Mouse (Mus musculus) CH12.LX (cell line): ENCODE measurements at regions not wholly inside any gene's neighbourhood (a gene's known extent, or its start where the extent isn't known, plus 50 kb on each side); places are given as distances from the start of the nearest gene placed in this dataset.

Experiments
- DNase-seq: peaks from one replicate; pipeline ENCODE4 v3.0.0-alpha.2; 2013; ENCODE audit errors: extremely low read depth
- H3K27ac ChIP-seq: 2 replicates; pipeline ENCODE4 v1.5.1; 2012; ENCODE audit warnings: low read depth, mild to moderate bottlenecking, control low read depth, moderate library complexity; ENCODE audit not compliant: insufficient read depth
- H3K27me3 ChIP-seq: replicated peaks from 2 replicates; pipeline ENCODE3; 2012; ENCODE audit warnings: inconsistent platforms
- H3K36me3 ChIP-seq, 2 experiments: replicated peaks in 1 of 2; 2 replicates each; pipeline versions ENCODE3 to v1.6.1; 2012; ENCODE audit warnings: inconsistent platforms in 1 of 2, low read length in 1 of 2, mild to moderate bottlenecking in 1 of 2, mixed read lengths in 1 of 2, moderate library complexity in 1 of 2; ENCODE audit not compliant: control insufficient read depth in 1 of 2, insufficient read depth in 1 of 2
- H3K4me1 ChIP-seq, 2 experiments: 2 replicates each; pipeline ENCODE4 v1.6.1; 2012; ENCODE audit warnings: inconsistent platforms in 1 of 2, moderate library complexity in 1 of 2; ENCODE audit not compliant: insufficient read depth in 2 of 2, control insufficient read depth in 1 of 2
- H3K4me2 ChIP-seq: 2 replicates; pipeline ENCODE4 v1.6.1; 2012; ENCODE audit warnings: low read depth, mild to moderate bottlenecking, control low read depth; ENCODE audit not compliant: poor library complexity, insufficient read depth, severe bottlenecking
- H3K4me3 ChIP-seq, 3 experiments: fragments of 150-350 bp in 1 of 3; sonication (generic) in 1 of 3; replicated peaks in 1 of 3; 2 replicates each; pipeline versions ENCODE3 to v1.5.1; 2011 to 2012; ENCODE audit warnings: low read depth in 2 of 3, low read length in 2 of 3, mild to moderate bottlenecking in 2 of 3, moderate library complexity in 2 of 3, control low read depth in 1 of 3, improper control_type of control experiment in 1 of 3, inconsistent platforms in 1 of 3, mixed read lengths in 1 of 3; ENCODE audit not compliant: poor library complexity in 1 of 3
- H3K79me2 ChIP-seq: replicated peaks from 2 replicates; pipeline ENCODE4 v1.6.1; 2012; ENCODE audit warnings: mild to moderate bottlenecking, moderate library complexity; ENCODE audit not compliant: control insufficient read depth, poor library complexity, insufficient read depth, severe bottlenecking; ENCODE audit errors: extremely low read depth
- H3K9ac ChIP-seq: 2 replicates; pipeline ENCODE4 v1.6.1; 2012; ENCODE audit warnings: low read depth, mild to moderate bottlenecking, control low read depth, moderate library complexity; ENCODE audit not compliant: insufficient read depth
- H3K9me3 ChIP-seq: replicated peaks from 2 replicates; pipeline ENCODE3; 2012; ENCODE audit warnings: low read length, inconsistent platforms, mixed read lengths
- CHD1 ChIP-seq: IDR thresholded peaks from 2 replicates; pipeline ENCODE4 v1.6.1; 2012; ENCODE audit warnings: low read depth, low read length, improper control_type of control experiment, inconsistent platforms
- CHD2 ChIP-seq: IDR thresholded peaks from 2 replicates; pipeline ENCODE4 v1.6.1; 2011; ENCODE audit warnings: low read length, improper control_type of control experiment
- CTCF ChIP-seq, 2 experiments: IDR thresholded peaks in 1 of 2; conservative IDR thresholded peaks in 1 of 2; 2 replicates each; pipeline ENCODE4 v1.5.1; 2011 to 2012; ENCODE audit warnings: low read depth in 2 of 2, low read length in 2 of 2, improper control_type of control experiment in 1 of 2, inconsistent platforms in 1 of 2, mild to moderate bottlenecking in 1 of 2, moderate library complexity in 1 of 2
- EP300 ChIP-seq: IDR thresholded peaks from 2 replicates; pipeline ENCODE4 v1.6.1; 2011; ENCODE audit warnings: low read length, improper control_type of control experiment
- ETS1 ChIP-seq: conservative IDR thresholded peaks from 2 replicates; pipeline ENCODE4 v1.6.1; 2012; ENCODE audit warnings: low read depth, mild to moderate bottlenecking, inconsistent platforms, low read length, improper control_type of control experiment, moderate library complexity
- GABPA ChIP-seq: IDR thresholded peaks from 2 replicates; pipeline ENCODE4 v1.6.1; 2012; ENCODE audit warnings: low read depth, low read length, improper control_type of control experiment, inconsistent platforms; ENCODE audit not compliant: insufficient replicate concordance
- HCFC1 ChIP-seq: IDR thresholded peaks from 2 replicates; pipeline ENCODE4 v1.6.1; 2012; ENCODE audit warnings: low read depth, mild to moderate bottlenecking, inconsistent platforms, low read length, improper control_type of control experiment
- IRF4 ChIP-seq: IDR thresholded peaks from 2 replicates; pipeline ENCODE4 v1.6.1; 2014; ENCODE audit warnings: low read depth, mild to moderate bottlenecking, inconsistent platforms, low read length, improper control_type of control experiment
- JUND ChIP-seq: conservative IDR thresholded peaks from 2 replicates; pipeline ENCODE4 v1.6.1; 2011; ENCODE audit warnings: low read depth, low read length, improper control_type of control experiment
- KAT2A ChIP-seq: IDR thresholded peaks from 2 replicates; pipeline ENCODE4 v1.6.1; 2012; ENCODE audit warnings: low read length, improper control_type of control experiment, inconsistent platforms; ENCODE audit not compliant: insufficient replicate concordance
- MAFK ChIP-seq: IDR thresholded peaks from 2 replicates; pipeline ENCODE4 v1.6.1; 2011; ENCODE audit warnings: low read length, improper control_type of control experiment; ENCODE audit not compliant: insufficient replicate concordance
- MAX ChIP-seq: IDR thresholded peaks from 2 replicates; pipeline ENCODE4 v1.6.1; 2011; ENCODE audit warnings: low read length, improper control_type of control experiment
- MEF2A ChIP-seq: IDR thresholded peaks from 2 replicates; pipeline ENCODE4 v1.6.1; 2014; ENCODE audit warnings: low read depth, mild to moderate bottlenecking, inconsistent platforms, low read length, improper control_type of control experiment, borderline replicate concordance
- MXI1 ChIP-seq: IDR thresholded peaks from 2 replicates; pipeline ENCODE4 v1.6.1; 2011; ENCODE audit warnings: mild to moderate bottlenecking, low read depth, low read length, improper control_type of control experiment
- NELFE ChIP-seq: IDR thresholded peaks from 2 replicates; pipeline ENCODE4 v1.6.1; 2011; ENCODE audit warnings: low read depth, low read length, improper control_type of control experiment
- NRF1 ChIP-seq: IDR thresholded peaks from 2 replicates; pipeline ENCODE4 v1.6.1; 2014; ENCODE audit warnings: low read depth, mild to moderate bottlenecking, inconsistent platforms, low read length, improper control_type of control experiment, moderate library complexity
- PAX5 ChIP-seq: IDR thresholded peaks from 2 replicates; pipeline ENCODE4 v1.6.1; 2012; ENCODE audit warnings: low read length, inconsistent platforms, mixed read lengths
- POLR2A ChIP-seq: IDR thresholded peaks from 2 replicates; pipeline ENCODE4 v1.6.1; 2011; ENCODE audit warnings: low read depth, mild to moderate bottlenecking, improper control_type of control experiment, low read length
- RCOR1 ChIP-seq: conservative IDR thresholded peaks from 2 replicates; pipeline ENCODE4 v1.6.1; 2012; ENCODE audit warnings: low read depth, mild to moderate bottlenecking, inconsistent platforms, low read length, improper control_type of control experiment
- TBP ChIP-seq: conservative IDR thresholded peaks from 2 replicates; pipeline ENCODE4 v1.6.1; 2011; ENCODE audit warnings: low read depth, low read length, improper control_type of control experiment
- TCF12 ChIP-seq: IDR thresholded peaks from 2 replicates; pipeline ENCODE4 v1.6.1; 2014; ENCODE audit warnings: low read depth, mild to moderate bottlenecking, inconsistent platforms, low read length, improper control_type of control experiment
- ZNF384 ChIP-seq: IDR thresholded peaks from 2 replicates; pipeline ENCODE4 v1.6.1; 2012; ENCODE audit warnings: low read depth, low read length, improper control_type of control experiment, inconsistent platforms
- dilution Hi-C: fragments of 300-500 bp; cut with MboI; formaldehyde crosslinking; loops from 2 replicates; pipeline ENCODE4 v1.14.3; 2020; ENCODE audit warnings: low sequenced_read_pairs; ENCODE audit not compliant: extremely low pct_unique_long_range_greater_than_20kb, extremely low pct_ligation_motif_present
- in situ Hi-C: fragments of 300-500 bp; cut with MboI; formaldehyde crosslinking; loops from 3 replicates; pipeline ENCODE4 v1.14.3; 2019; ENCODE audit warnings: low sequenced_read_pairs, low pct_ligation_motif_present, low pct_unique_long_range_greater_than_20kb, mixed read lengths

- no peak overlapping the region for H3K27ac ChIP-seq
- H3K9ac ChIP-seq: no peak overlapping the region
- H3K79me2 ChIP-seq: no peaks in the 10 kb centered on the region
- no peaks in the 10 kb centered on the region for H3K27me3 ChIP-seq
- no peak overlapping the region for H3K4me2 ChIP-seq
- no peak overlapping the region for H3K4me3 ChIP-seq
- no peaks in the 10 kb centered on the region for H3K36me3 ChIP-seq
- dilution Hi-C loops: no loop called here
- H3K9me3 ChIP-seq: no peaks in the 10 kb centered on the region
- DNase-seq: no peak
- no peaks in the 10 kb centered on the region for H3K4me1 ChIP-seq
- no peak for TF ChIP-seq TBP
- TF ChIP-seq NRF1: no peak
- no peak for TF ChIP-seq IRF4
- no peak for TF ChIP-seq ETS1
- TF ChIP-seq MEF2A: no peak
- TF ChIP-seq CTCF (conservative IDR thresholded peaks at IDR 0.05 in 1 of 2, IDR thresholded peaks at IDR 0.05 in 1 of 2; ENCODE audit: low read depth in 2 of 2, low read length in 2 of 2): no peak
- no peak for TF ChIP-seq ZNF384
- no peak for TF ChIP-seq MAX
- TF ChIP-seq CHD2: no peak
- no peak for TF ChIP-seq CHD1
- TF ChIP-seq, all 38 proteins: peak for 0
- in situ Hi-C loops: no loop called here
These were observed 292.3 kb downstream of the Sec16b start for GRCm38 (mm10) chr1:157798561-157799553.

- no peak for DNase-seq
- TF ChIP-seq HCFC1: no peak
- TF ChIP-seq KAT2A: no peak
- TF ChIP-seq RCOR1: no peak
- no peak for TF ChIP-seq POLR2A
- no peak for TF ChIP-seq GABPA
- TF ChIP-seq MAFK: no peak
- no peak for TF ChIP-seq NELFE
- no peak for TF ChIP-seq IRF4
- no peak for TF ChIP-seq MXI1
- no peak for TF ChIP-seq CTCF (conservative IDR thresholded peaks at IDR 0.05 in 1 of 2, IDR thresholded peaks at IDR 0.05 in 1 of 2; ENCODE audit: low read depth in 2 of 2, low read length in 2 of 2)
- TF ChIP-seq JUND: no peak
- no peak for TF ChIP-seq EP300
- TF ChIP-seq TCF12: no peak
- no peak for TF ChIP-seq CHD2
- TF ChIP-seq ZNF384: no peak
- no peak for TF ChIP-seq PAX5
- in situ Hi-C loops (no loop called here), dilution Hi-C loops (no loop called here)
- Histone ChIP-seq H3K27me3 (no peaks in the 10 kb centered on the region), H3K4me3 (no peak overlapping the region), H3K9ac (no peak overlapping the region), H3K4me1 (no peaks in the 10 kb centered on the region; a peak in 1 of 4 replicates), H3K4me2 (no peak overlapping the region), H3K27ac (no peak overlapping the region), H3K36me3 (no peaks in the 10 kb centered on the region), H3K9me3 (no peaks in the 10 kb centered on the region), H3K79me2 (no peaks in the 10 kb centered on the region)
These were observed 294.6 kb downstream of the Sec16b start for GRCm38 (mm10) chr1:157801151-157801550.
